Mouse (Mus musculus): ENCODE results near the gene Mrpl34.
"Not testable (repeated sequence)": the region's sequence is repeated elsewhere in the genome, so short reads cannot be mapped to it uniquely, and the experiment has no call there.

The Mrpl34 gene

GRCm38 (mm10) chr8:71464513-71465500, at the start of gene Mrpl34:
Gene Mrpl34, plus strand, starts transcription at chr8:71464959.
- in situ Hi-C loops (cut with MboI; ENCODE audit: unreplicated experiment in 2 of 2), result no loop called here

DNA sequence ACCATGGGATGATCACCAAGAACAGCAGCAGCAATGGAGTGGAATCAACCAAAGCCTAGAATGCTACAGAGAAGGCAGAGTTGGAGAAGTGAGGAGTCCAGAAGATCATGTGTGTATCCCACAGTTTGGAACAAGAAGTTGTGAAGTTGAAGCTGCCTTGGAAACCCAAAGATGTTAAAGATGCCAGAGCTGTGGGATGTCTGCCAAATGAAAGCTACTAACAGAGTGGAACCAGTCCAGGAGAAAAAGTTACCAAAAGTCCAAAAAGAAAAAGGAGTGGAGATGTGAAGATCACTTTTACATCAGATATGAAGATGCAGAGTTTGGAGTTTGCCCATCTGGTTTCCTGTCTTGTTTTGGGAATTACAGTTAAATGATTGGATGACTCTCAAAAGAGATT, 42.6 kb upstream of the Mrpl34 start:
- in situ Hi-C loops (cut with MboI; ENCODE audit: unreplicated experiment in 2 of 2), result no loop called here

DNA sequence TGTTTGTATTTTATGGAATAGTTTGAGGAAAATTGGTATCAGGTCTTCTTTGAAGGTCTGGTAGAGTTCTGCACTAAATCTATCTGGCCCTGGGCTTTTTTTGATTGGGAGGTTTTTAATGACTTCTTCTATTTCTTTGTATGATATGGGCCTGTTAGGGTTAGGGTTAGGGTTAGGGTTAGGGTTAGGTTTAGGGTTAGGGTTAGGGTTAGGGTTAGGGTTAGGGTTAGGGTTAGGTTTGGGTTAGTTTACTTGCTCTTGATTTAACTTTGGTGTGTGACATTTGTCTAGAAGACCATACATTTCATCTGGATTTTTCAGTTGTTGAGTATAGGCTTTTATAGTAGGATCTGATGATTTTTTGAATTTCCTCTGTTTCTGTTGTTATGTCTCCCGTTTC, 31.8 kb upstream of the Mrpl34 start:
- in situ Hi-C loops (cut with MboI; ENCODE audit: unreplicated experiment in 2 of 2), result not testable (repeated sequence)

DNA sequence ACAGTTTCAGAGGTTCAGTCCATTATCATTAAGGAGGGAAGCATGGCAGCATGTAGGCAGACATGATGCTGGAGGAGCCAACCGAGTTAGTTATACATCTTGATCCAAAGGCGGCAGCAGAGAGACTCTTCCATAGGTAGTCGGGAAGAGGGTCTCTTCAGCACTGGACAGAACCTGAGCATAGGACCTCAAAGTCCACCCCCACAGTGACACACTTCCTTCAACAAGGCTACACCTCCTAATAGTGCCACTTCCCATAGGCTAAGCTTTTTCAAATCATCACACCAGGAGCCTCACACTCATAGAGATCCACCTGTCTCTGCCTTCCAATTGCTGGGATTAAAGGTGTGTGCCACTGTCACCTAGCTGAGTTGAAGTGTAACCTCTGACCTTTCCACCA, 27.7 kb upstream of the Mrpl34 start:
- in situ Hi-C loops (cut with MboI; ENCODE audit: unreplicated experiment in 2 of 2), result no loop called here

GRCm38 (mm10) chr8:71441404-71441803, 23.4 kb upstream of the Mrpl34 start:
- in situ Hi-C loops (cut with MboI; ENCODE audit: unreplicated experiment in 2 of 2), result loop anchor here (5.0 kb wide), 2 partner anchors 81 to 221 kb away; no protein-coding TSS in a partner anchor

- in situ Hi-C loops (cut with MboI; ENCODE audit: unreplicated experiment in 2 of 2), result no loop called here
Measured at GRCm38 (mm10) chr8:71445096-71445495, 19.7 kb upstream of the Mrpl34 start.

DNA sequence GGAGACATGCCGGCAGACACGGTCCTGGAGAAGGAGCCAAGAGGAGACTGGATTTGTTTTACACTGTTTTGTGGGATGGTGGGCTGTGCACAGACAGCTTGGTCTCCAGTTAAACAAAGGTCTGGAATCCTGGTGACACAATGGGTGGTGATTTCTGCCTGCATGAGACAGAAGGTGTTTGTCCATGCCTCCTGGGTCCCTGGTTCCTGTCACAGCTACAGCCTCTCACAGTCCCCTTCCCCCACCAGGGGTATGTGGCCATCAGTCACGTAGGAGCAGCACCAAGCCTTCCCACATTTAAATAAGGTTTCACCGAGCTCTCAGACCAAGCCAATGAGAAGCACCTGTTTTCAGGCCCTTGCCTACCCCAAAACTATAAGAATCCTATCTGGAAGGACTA, 13.4 kb upstream of the Mrpl34 start:
- in situ Hi-C loops (cut with MboI; ENCODE audit: unreplicated experiment in 2 of 2), result no loop called here

GRCm38 (mm10) chr8:71451777-71452176, 13.0 kb upstream of the Mrpl34 start:
- in situ Hi-C loops (cut with MboI; ENCODE audit: unreplicated experiment in 2 of 2), result no loop called here

DNA sequence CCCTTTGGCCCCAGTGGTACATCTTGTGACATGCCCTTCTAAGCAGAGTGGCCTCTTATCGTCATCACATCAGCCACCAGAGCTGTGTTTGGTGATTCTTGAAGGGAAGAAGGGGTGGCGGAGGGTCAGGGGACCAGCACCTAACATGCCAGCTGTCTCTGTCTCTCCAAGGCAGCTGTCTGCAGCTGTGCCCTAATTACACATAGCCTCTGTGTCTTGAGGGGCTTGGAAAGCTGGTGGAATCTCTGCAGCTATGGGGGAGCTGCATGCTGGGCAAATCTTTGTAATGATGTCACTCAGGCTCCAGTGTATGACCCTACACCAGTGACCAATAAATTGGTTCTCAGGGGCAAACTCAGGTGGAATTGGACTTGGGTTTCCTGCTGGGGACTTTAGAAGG, 12.1 kb upstream of the Mrpl34 start:
- in situ Hi-C loops (cut with MboI; ENCODE audit: unreplicated experiment in 2 of 2), result no loop called here

DNA sequence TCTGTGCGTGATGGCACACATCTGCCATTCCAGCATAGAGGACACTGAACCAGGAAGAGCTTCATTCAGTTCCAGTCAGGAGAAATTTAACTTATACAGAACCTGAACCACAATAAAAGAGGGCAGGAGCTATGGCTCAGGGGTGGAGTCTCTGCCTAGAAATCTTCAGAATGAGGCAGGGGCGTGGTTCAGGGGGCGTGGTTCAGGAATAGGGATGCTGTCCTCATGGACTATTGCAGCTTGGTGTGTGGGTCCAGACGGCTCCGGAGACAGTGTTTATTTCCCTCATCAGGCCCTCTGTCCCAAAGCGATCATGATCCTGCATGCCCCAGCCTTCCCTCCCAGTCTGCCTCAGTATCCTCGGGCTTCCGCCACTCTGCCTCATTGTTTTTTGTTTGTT, 10.1 kb upstream of the Mrpl34 start:
- in situ Hi-C loops (cut with MboI; ENCODE audit: unreplicated experiment in 2 of 2), result no loop called here

GRCm38 (mm10) chr8:71456906-71457305, 7.9 kb upstream of the Mrpl34 start:
- in situ Hi-C loops (cut with MboI; ENCODE audit: unreplicated experiment in 2 of 2), result no loop called here

- in situ Hi-C loops (cut with MboI; ENCODE audit: unreplicated experiment in 2 of 2), result no loop called here
Measured at GRCm38 (mm10) chr8:71457659-71458270, 7.0 kb upstream of the Mrpl34 start.

DNA sequence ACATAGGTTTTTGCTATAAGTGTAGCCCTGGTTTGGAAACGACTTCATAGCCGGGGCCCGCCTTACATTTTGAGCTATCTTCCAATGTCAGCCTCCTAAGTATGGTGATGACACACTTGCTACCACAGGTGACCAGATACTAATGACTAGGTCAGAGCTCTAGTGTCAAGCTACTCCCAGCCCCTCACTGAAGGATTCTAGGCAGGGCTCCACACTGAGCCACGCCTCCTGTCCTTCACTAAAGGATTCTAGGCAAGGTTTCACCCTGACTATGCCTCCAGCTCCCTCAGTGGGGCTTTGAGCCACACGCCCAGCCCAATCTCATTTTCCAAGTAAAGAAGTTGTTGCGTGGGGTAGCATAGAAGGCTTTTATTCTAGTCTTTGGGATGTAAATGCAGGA, 4.0 kb upstream of the Mrpl34 start:
- in situ Hi-C loops (cut with MboI; ENCODE audit: unreplicated experiment in 2 of 2), result no loop called here

DNA sequence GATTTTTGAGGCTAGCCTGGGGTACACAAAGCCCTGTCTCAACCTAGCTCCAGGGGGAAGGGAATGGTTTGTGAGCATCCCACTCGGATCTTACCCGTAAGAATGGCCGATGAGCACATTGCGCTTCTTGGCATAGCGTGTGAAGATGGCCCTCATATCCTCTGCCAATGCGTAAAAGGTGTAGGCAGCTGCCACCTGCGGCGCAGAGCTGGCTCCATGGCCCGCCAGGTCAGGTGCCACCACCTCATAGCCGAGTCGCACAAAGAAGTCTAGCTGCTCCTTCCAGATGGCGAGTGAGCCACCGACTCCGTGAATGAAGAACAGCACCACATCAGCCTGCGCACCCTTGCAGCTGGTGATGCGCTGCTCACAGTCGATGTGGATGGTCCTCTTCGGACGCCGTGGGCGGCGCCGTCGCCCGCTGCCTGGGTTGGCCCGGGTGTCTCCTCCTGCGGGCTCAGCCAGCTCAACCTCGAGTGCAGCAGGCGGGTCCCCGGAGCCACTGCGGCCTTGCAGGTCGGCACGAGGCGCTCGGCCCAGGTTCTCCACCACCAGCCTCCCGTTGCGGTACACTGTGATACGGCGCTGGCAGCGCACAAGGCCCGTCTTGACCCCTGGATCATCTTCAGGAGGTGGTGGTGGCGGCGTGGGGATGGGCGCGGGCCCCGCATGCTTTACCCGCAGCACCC, 3.5 kb upstream of the Mrpl34 start:
- in situ Hi-C loops (cut with MboI; ENCODE audit: unreplicated experiment in 2 of 2), result no loop called here

DNA sequence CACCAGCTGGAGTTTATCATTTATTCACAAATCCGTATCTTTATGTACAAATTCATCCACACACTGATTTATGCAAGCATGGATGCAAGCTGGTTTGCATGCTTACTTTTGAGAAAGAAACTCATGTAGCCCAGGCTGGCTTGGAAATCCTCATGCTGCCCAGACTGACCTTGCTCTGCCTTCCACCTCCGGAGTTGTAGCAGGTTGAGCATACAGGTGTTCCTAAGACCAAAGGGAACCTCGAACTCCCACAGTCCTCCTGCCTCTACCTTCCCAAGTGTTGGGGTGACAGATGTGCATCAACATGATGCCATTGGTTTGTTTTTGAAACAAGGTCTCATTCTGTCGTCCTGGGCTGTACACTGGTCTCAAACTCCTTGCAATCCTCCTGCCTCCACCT, 2.6 kb upstream of the Mrpl34 start:
- in situ Hi-C loops (cut with MboI; ENCODE audit: unreplicated experiment in 2 of 2), result no loop called here

- in situ Hi-C loops (cut with MboI; ENCODE audit: unreplicated experiment in 2 of 2), result no loop called here
Measured at GRCm38 (mm10) chr8:71462786-71463185, 2.0 kb upstream of the Mrpl34 start.

DNA sequence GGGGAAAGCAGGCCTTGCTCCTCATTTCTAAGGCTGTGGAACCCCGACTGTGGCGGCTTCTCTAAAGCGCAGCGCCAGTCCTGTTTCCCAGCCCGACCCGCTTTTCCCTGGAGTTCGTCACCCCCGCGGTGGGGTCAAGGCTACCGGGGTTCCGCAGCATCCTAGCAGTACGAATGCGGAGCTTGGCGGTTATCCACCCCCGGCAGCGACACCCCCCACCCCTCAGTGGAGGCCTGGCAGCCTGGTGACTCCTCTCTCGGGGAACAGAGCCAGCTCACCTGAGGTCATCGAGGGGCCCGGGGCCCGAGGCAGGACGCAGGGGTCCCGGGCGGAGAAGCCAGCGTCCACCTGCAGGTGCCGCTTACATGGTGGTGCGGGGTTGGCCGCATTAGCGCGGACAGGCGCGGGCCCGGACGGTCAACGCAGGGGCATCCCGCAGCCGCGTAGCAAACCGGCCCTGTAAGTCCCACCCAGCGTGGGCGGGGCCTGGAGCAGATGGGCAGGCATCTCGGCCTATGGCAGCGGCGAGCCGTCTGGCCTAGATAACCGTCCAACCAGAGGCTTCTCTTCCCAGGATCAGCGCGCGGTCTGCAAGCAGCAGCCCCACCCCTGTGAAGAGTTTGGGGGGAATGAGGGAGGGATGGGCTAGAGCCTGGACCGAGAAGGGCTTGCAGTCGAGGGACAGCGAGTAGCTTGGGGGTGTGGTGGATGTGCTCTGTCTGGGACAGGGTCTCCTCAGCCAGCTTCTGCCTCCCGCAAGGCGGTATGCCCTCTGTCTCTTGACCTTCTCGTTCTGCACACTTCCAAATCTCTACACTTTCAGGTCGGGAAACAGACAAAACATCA, 1.3 kb upstream of the Mrpl34 start, which contains the start of gene Abhd8:
Abhd8 (minus strand) TSS at position 468 of the 846 bp plus-strand sequence.
- in situ Hi-C loops (cut with MboI; ENCODE audit: unreplicated experiment in 2 of 2), result no loop called here

DNA sequence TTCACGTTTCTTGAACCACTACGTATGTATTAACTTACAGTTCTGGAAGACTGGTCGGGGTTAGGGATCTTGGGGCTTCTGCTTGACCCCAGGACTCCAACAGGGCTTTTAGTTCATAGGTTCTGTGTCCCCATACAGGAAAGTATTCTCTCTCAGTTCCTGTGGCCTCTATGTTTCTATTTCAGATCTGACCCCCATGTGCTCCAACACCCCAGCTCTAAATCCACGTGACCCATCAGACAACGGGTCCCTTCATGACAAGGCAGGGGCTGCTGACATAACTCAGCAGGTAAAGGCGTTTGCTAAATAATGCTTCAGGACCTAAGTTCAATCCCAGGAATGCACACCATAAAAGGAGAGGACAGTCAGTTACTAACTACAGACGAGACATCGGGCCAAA, 974 bp downstream of the Mrpl34 start:
- in situ Hi-C loops (cut with MboI; ENCODE audit: unreplicated experiment in 2 of 2), result no loop called here

- in situ Hi-C loops (cut with MboI; ENCODE audit: unreplicated experiment in 2 of 2), result no loop called here
Measured at GRCm38 (mm10) chr8:71466198-71466597, 1.4 kb downstream of the Mrpl34 start.

DNA sequence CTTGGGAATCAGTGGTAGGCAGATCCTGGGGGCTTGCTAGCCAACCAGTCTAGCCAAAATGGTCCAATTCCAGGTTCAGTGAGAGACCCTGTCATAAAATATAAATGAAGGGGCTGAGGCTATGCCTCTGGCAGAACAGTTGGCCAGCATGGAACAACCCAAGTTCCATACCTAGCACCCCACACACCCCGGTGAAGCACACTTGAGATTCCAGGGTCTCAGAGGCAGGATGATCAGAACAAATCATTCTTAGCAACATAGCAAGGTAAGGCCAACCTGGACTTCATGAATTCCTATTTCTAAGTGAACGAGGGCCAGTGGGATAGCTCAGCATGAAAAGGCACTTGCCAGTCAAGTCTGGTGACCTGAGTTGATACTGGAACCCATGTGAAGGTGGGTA, 2.4 kb downstream of the Mrpl34 start:
- in situ Hi-C loops (cut with MboI; ENCODE audit: unreplicated experiment in 2 of 2), result no loop called here

Measured in v-Abl transformed pro-B cells (cell line).